Mouse (Mus musculus) cerebellum, postnatal 14 days (tissue): ENCODE measurements around the gene Irak2.
A peak's percentile ranks its signal among the peaks of the same experiment; 100 is the strongest.

ENCODE experiments used
- DNase-seq, 2 experiments: peaks; one replicate each; pipeline ENCODE4 v3.0.0; 2021; ENCODE audit warnings: mixed read lengths in 2 of 2

Irak2 gene

DNA sequence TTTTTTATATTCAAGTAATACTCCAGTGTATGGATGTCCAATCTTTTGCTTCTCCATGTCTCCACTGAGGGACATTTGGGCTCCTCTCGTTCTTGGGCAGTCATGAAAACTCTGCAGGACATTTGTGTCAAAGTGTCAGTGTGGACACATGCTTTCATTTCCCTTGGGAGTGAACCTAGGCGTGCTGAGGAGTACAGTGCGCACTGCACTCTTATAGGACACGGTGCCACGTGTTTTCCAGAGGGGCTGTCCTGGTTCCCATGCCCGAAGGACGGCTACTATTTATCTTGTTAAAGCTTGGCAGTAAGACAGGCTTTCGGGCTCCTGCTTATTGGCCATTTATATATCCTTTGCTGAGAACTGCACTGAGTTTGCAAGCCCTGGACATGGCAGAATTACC lies 4.3 kb downstream of the Irak2 start:
- no peak for DNase-seq

DNA sequence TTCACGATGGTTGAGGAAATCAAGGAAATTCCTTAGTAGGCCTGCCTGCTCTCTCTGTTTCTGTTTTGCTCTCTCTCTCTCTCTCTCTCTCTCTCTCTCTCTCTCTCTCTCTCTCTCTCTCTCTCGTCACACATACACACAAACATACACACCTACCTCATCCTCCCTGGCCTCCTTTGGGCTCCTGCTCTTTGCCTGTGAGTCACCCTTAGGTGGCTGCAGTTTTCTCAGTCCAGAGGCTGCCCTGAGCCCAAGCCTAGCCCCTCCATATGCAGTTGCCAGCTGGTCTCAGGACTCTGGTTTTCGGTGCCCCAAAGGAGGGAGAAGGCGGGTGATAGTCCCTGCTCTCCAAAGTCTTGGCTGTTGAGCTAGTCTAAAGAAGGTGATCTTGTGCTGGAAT lies 4.8 kb downstream of the Irak2 start:
- no peak for DNase-seq

GRCm38 (mm10) chr6:113643967-113644366 lies 5.7 kb downstream of the Irak2 start:
- DNase-seq: no peak

GRCm38 (mm10) chr6:113644808-113645207 lies 6.5 kb downstream of the Irak2 start:
- no peak for DNase-seq

DNA sequence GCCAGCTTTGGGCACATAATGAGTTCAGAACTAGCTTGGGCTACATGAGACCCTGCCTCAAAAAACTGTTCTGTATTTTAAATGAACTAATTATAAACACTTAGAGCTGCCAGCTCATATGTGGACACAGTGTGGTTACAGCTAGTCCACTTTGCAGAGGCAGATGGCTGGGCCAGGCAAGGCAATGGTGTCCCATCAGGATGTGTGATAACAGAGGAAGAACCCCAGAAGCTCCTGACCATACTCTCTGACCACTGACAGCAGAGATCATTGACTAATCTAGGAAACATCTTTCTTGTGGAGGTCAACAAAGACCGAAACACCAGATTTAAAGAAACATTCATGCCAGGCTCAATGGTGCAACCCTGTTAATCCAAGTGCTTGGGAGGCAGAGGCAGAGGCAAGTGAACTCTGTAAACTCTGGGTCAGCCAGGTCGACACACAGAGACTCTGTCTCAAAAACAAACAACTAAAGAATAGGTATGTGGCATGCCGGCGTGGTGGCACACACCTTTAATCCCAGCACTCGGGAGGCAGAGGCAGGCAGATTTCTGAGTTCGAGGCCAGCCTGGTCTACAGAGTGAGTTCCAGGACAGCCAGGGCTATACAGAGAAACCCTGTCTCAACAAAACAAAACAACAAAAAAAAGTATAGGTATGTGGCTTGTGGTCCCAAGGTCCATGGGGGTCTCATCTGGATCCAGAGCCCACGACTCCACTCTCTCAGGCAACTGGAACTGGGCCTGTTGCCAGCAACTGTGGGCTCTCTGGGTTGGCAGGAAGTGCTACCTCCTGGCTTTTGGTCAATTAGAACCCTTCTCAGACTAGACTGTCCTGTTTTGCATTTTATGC lies 11.3 kb downstream of the Irak2 start:
- DNase-seq: peak in 1 of 2 experiments; percentile 10

- DNase-seq: no peak
Measured at GRCm38 (mm10) chr6:113650197-113650640, 12.0 kb downstream of the Irak2 start.

DNA sequence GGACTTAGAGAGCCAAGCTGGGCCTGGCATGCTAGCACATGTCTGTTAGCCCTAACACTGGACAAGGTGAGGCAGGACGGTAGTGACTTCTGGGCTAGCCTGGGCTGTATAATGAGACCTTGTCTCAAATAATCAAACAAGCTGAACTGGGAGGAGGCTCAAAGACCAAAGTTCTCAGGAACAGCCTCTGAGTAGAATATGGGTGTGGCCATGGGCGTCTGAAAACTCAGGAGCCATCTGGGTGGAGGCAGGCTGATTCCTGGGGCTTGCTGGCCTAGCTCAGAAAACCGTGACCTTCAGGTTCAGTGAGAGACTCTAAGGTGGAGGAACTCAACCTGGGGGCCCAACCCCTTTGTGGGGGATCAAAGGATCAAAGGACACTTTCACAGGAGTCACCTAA lies 13.4 kb downstream of the Irak2 start:
- DNase-seq: no peak

DNA sequence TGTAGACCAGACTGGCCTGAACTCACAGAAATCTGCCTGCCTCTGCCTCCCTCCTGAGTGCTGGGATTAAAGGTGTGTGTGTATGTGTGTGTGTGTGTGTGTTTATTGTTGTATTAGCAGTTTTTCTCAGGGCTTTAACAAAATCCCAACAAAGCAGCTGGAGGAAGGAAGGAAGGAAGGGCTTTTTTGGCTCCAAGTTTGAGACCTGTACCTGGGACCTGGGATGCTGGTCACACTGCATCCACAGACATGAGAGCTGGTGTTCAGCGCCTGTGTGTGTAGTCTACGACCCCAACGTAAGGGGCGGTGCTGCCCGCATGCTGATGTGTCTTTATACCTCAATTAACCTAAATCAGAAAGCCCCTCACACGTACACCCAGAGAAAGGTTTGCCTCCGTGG lies 15.3 kb downstream of the Irak2 start:
- no peak for DNase-seq

DNA sequence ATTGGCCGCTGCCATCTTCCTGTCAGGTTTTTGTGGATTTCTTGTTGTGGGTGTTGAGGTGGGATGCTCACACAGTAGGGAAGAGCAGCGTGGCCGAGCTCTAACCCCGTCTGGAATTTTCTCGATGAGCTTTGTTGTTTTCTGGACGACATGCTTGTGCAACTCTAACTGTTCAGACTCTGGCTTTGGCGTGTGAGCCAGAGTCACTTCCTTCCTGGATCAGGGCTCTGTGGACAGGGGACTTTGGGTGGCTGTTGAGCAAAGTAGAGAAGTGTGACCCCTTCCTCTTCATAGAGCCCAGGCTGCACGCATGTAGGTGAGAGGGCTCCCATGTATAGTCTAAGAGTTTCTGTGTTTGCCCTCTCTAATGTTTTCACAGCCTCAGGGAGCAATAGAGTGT lies 15.8 kb downstream of the Irak2 start:
- DNase-seq: no peak

DNA sequence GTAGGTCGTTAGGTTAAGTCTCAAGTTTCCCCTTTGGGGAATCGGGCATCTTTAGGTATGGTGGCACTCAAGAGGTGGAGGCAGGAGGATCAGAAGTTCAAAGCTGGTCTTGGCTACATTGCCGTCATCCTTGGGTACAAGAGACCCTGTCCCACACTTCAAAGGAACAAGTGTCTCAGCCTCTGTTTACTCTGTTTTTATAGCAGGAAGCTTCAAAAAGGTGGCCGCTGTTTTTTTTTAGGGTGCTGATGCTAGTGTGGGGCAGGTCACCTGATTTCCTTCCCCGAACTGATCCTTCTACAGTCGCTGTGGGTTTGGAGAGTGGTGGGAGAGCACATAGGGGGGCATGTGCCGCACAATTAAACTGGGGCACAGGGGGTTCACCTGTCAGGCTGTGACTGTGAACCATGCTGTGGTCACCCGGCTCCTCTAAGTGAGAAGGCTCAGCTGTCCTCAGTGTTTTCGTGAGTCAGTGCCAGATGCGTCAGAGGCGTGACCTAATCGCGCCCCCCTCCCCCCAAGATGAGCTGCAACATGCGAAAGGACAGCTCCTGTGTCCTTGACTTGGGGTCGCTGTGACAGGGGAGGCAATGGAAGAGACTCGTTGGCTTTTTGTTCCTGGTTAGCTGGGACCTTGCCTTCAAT lies 16.6 kb downstream of the Irak2 start:
- DNase-seq: no peak

DNA sequence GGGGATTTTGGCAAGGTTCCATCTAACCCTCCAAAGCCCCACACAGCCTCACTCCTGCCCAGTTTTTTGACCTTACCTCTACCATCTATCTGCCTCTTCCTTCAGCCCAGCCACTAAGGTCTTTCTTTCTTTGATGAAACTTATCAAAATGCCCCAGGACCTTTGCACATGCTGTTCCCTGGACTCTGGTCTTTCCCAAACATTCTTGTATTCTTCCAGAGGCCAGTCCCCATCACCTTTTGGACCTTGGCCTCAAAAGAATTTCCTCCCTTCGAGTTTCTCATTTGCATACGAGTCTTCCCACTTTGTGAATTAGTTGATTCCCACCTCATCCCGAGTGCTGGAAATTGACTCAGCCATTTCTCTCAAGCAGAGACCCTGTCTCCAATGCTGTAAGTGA lies 17.2 kb downstream of the Irak2 start:
- no peak for DNase-seq

GRCm38 (mm10) chr6:113656847-113657246 lies 18.6 kb downstream of the Irak2 start:
- no peak for DNase-seq

DNA sequence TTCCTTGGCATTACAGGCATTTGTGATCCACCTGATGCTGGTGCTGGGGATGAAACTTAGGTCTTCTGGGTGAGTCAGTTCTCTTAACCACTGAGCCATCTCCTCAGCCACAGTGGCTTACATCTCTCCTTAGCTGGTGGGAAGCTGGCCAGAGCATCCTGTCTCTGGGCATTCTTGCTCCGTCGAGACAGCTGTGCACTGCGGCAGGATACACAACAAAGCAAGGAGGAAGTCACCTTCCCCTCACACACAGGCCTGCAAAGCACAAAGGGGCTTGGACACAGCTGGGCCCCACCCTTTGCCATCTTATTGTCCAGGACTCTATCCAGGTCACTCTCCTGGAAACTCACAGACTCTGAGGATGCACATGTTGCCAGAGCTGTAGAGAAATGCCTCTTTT lies 20.0 kb downstream of the Irak2 start:
- DNase-seq: no peak

GRCm38 (mm10) chr6:113659648-113660491 lies 21.6 kb downstream of the Irak2 start:
- no peak for DNase-seq

DNA sequence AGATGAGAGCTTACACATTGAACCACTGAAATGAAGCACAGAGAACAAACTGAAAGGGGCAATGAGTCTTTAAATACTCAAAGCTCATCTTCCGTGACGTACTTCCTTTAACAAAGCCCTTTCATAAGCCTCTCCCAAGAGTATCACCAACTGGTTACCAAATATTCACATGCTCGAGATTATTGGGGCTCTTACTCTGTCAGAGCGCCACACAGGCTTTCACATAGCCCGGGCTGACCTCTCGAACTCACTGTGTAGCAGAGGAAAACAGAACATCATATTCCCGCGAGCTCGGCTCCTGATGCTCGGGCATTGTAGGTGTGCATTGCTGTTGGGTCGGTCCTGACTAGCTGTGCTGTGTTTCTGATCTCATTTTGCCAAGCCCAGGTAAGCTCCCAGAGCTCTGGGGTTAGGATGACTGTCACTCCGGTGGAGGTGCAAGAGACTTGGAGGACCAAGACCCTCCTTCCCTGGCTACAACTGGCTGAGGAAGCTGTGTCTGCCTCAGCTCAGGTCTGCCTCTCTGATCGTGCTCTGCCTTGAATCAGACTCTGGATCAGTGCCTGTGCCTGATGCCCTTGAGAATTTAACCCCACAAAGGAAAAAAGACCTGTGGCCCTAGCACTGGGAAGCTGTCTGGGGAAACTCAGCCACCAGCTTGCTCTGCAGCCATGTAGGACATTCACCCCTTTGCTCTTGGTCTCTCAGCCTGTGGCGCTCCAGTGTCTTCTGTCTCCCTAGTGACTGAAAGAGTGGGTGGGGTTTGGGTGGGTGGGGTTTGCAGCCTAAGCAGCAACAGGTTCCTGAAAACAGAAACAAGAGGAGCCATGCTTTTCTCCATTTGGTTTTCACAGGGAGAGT lies 22.5 kb downstream of the Irak2 start:
- DNase-seq: no peak

DNA sequence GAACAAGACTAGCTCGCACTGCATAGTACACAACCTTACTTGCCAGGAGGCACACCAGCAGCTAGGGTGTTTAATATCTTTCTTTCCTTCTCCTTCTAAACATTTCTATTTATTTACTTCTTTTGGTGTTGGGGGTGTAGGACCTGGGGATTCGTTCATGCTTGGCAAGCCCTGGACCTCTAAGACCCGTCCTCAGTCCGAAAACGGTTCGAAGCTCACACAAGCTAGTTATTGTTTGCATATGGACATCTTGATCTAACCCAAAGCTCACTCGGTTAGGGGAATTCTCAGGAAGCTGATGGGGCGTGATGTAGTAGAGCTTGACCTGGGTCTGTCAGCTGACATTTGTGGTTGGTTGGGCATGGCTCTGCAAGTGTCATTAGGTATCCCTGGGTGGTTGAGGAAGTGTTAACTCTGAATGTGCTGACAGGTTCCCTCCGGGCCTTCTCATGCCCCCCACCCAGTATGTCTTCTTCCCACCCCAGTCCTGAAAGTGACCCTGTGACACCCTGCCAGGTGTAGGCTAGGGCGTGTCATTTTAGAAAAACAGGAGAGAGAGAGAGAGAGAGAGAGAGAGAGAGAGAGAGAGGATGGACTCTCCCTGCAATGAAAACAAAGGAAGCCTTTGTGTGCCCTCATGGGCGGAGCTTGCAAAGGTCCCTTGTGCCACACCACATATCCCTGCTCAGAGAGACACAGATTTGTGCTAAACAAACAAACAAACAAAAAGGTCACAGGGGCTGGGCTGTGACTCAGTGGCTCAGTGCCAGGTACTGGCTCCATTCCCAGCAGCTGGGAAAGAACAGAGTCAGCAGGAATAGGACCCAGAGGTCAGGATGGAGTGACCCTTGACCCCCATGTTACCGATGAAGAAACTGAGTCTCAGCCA lies 23.3 kb downstream of the Irak2 start:
- DNase-seq: peak in 1 of 2 experiments; percentile 43

- no peak for DNase-seq
Measured at GRCm38 (mm10) chr6:113662964-113663700, 24.9 kb downstream of the Irak2 start.

GRCm38 (mm10) chr6:113664305-113664704 lies 26.0 kb downstream of the Irak2 start:
- no peak for DNase-seq

- no peak for DNase-seq
Measured at GRCm38 (mm10) chr6:113667611-113668122, 29.4 kb downstream of the Irak2 start.
